Mouse (Mus musculus) liver, postnatal 0 days (tissue): ENCODE data around the gene Mapk3.

Experiments
- CTCF ChIP-seq: sonication (generic); IDR thresholded peaks from 2 replicates; pipeline ENCODE4 v1.5.1; 2016; ENCODE audit warnings: antibody characterized with exemption, low read depth
- EP300 ChIP-seq: IDR thresholded peaks from 2 replicates; pipeline ENCODE4 v1.6.1; 2016; ENCODE audit warnings: antibody characterized with exemption, low read depth, mild to moderate bottlenecking

- peak; percentile 44 for TF ChIP-seq CTCF
- TF ChIP-seq EP300: no peak
Measured at GRCm38 (mm10) chr7:126749582-126750343, 9.6 kb upstream of the Mapk3 start.
